Mouse (Mus musculus) intestine, embryonic 14.5 days (tissue): ENCODE measurements around the gene Ndufb4. TPM values are rescaled to one million over a fixed set of nuclear protein-coding genes. Genes with fewer than 3 reads are reported as not detected.

Source experiments
- ATAC-seq: fragments of 200-750 bp; cut with Nextera tagmentation; replicated peaks from 2 replicates; pipeline ENCODE4 v1.8.0; 2017; ENCODE audit warnings: low read depth, moderate number of reproducible peaks, moderate TSS enrichment, moderate library complexity; ENCODE audit not compliant: low FRiP score, low TSS enrichment
- DNase-seq: peaks from one replicate; pipeline ENCODE4 v3.0.0-alpha.2; 2018; ENCODE audit warnings: low spot score
- H3K27ac ChIP-seq: fragments of 300-500 bp; sonication (generic); 2 replicates; pipeline ENCODE4 v1.5.1; 2014; ENCODE audit warnings: low read depth, mild to moderate bottlenecking, control low read depth
- H3K27me3 ChIP-seq: fragments of 300-500 bp; sonication (generic); replicated peaks from 2 replicates; pipeline ENCODE4 v1.6.1; 2014; ENCODE audit warnings: low read length, control low read depth; ENCODE audit not compliant: control insufficient read depth, insufficient read depth
- H3K36me3 ChIP-seq: fragments of 300-500 bp; sonication (generic); 2 replicates; pipeline ENCODE4 v1.6.1; 2014; ENCODE audit warnings: low read length, control low read depth; ENCODE audit not compliant: control insufficient read depth, insufficient read depth
- H3K4me1 ChIP-seq: fragments of 300-500 bp; sonication (generic); replicated peaks from 2 replicates; pipeline ENCODE4 v1.6.1; 2014; ENCODE audit warnings: low read length, control low read depth, mixed read lengths; ENCODE audit not compliant: control insufficient read depth, insufficient read depth
- H3K4me2 ChIP-seq: fragments of 300-500 bp; sonication (generic); 2 replicates; pipeline ENCODE4 v1.6.1; 2014; ENCODE audit warnings: low read length
- H3K4me3 ChIP-seq: fragments of 300-500 bp; sonication (generic); 2 replicates; pipeline ENCODE4 v1.5.1; 2014; ENCODE audit warnings: low read depth, low read length, control low read depth, mixed read lengths
- H3K9ac ChIP-seq: fragments of 300-500 bp; sonication (generic); 2 replicates; pipeline ENCODE4 v1.6.1; 2014; ENCODE audit warnings: mild to moderate bottlenecking, low read length
- H3K9me3 ChIP-seq: fragments of 300-500 bp; sonication (generic); 2 replicates; pipeline ENCODE4 v1.6.1; 2016; ENCODE audit warnings: low read length, control low read depth; ENCODE audit not compliant: control insufficient read depth
- WGBS: fragments of 180-500 bp; shearing (Covaris S2); extraction: QIAGEN DNeasy Blood & Tissue Kit; methylation state at CpG from one replicate; pipeline ENCODE4 v1.1.7; 2014; 5-methylcytosine and 5-hydroxymethylcytosine counted together
- polyA plus RNA-seq: library from polyadenylated mRNA; unstranded; fragments of >200 nt; fragmentation: Nextera tagmentation; extraction: Ambion mirVana; gene quantifications from 2 replicates; pipeline ENCODE4 v1.2.1, GENCODE M21; 2014

Gene Ndufb4
- polyA plus RNA-seq, 1 experiment from 2014 or later, result 67.1 TPM

DNA sequence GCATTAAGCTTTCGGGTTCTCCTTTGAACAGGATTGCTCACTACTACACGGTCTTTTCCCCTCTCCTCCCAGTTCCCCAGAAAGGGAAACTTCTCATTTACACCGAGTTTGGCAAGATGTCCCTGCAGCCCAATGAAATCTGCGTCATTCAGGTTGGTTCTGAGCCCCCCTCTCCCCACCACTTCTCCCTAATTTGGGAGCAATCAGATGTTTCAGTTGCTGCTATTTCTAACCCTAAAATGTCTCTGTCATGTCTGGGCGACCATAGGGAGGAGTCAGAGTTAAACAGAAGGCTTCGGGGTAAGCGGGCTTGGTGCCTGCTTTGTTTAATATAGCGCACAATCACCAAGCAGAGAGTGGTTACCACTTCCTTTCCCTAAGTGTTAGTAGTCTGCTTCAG, 38.1 kb downstream of the Ndufb4 start:
- Histone ChIP-seq H3K9ac (no peak overlapping the region), H3K4me2 (no peak overlapping the region), H3K27me3 (no peaks in the 10 kb centered on the region), H3K4me3 (no peak overlapping the region), H3K4me1 (0 out of 2 replicates have a peak, but pooled peaks cover 5% of the 10 kb centered on the region), H3K9me3 (no peaks in the 10 kb centered on the region), H3K36me3 (no peaks in the 10 kb centered on the region), H3K27ac (no peak overlapping the region)
- DNase-seq (no peak), ATAC-seq (no peak)
- WGBS, result 65% methylated on average over 8 of the region's 8 CpGs

DNA sequence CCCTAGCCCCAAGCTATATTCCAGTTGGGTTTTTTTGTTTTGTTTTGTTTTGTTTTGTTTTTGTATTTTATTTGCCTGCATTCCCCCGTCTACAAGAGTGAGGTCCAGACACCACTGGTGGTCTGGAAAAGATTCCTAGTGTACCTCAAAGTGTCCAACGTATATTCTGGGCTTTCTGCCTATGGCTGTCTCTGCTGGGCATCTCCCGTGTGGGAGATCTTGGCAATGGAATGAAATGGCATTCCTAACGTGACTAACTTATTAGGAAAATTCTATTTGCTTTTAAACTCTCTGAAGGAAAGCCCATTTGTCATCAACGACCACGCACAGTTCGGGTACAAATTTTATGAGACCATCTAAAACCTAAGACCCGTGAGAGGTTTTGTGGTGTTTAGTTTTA, 38.8 kb downstream of the Ndufb4 start:
- Histone ChIP-seq H3K4me3 (no peak overlapping the region), H3K9me3 (no peaks in the 10 kb centered on the region), H3K36me3 (no peaks in the 10 kb centered on the region), H3K27ac (no peak overlapping the region), H3K4me1 (0 out of 2 replicates have a peak, but pooled peaks cover 5% of the 10 kb centered on the region), H3K4me2 (no peak overlapping the region), H3K9ac (no peak overlapping the region), H3K27me3 (no peaks in the 10 kb centered on the region)
- ATAC-seq, result no peak
- DNase-seq, result no peak
- WGBS, result 56% methylated on average over 8 of the region's 8 CpGs

DNA sequence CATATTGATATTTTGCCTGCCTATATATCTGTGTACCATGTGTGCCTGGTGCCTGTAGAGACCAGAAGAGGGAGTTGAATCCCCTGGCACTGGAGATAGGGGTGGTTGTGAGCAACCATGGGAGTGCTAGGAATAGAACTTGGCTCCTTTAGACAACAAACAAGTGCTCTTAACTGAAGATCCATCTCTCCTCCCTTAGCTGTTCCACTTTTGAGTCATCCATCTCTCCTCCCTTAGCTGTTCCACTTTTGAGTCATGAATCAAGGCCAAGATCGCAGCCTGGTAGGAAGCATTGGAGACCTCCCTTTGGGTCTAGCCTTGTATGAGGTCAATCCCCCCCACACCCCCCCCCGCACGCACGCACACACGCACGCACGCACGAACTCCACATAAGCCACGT, 39.7 kb downstream of the Ndufb4 start:
- no peak overlapping the region for H3K9ac ChIP-seq
- 95% methylated on average over 9 of the region's 9 CpGs for WGBS
- no peak overlapping the region for H3K4me2 ChIP-seq
- H3K9me3 ChIP-seq, result no peaks in the 10 kb centered on the region
- no peak overlapping the region for H3K27ac ChIP-seq
- no peak overlapping the region for H3K4me3 ChIP-seq
- no peak for ATAC-seq
- no peaks in the 10 kb centered on the region for H3K27me3 ChIP-seq
- no peaks in the 10 kb centered on the region for H3K36me3 ChIP-seq
- 0 out of 2 replicates have a peak, but pooled peaks cover 5% of the 10 kb centered on the region for H3K4me1 ChIP-seq
- no peak for DNase-seq

- WGBS, result 85% methylated on average over 5 of the region's 5 CpGs
- ATAC-seq (no peak), DNase-seq (no peak)
Measured at GRCm38 (mm10) chr16:37612013-37612412, 42.2 kb downstream of the Ndufb4 start.

GRCm38 (mm10) chr16:37611072-37611471, 43.2 kb downstream of the Ndufb4 start:
- Histone ChIP-seq H3K4me1 (no peaks in the 10 kb centered on the region), H3K9ac (no peak overlapping the region), H3K4me2 (no peak overlapping the region), H3K9me3 (no peaks in the 10 kb centered on the region), H3K36me3 (no peaks in the 10 kb centered on the region), H3K27me3 (no peaks in the 10 kb centered on the region), H3K4me3 (no peak overlapping the region), H3K27ac (no peak overlapping the region)
- 78% methylated on average over 7 of the region's 7 CpGs for WGBS
- DNase-seq (no peak), ATAC-seq (no peak)

More at GRCm38 (mm10) chr16:37612013-37612412, 42.2 kb downstream of the Ndufb4 start:
- Histone ChIP-seq H3K4me3 (no peak overlapping the region), H3K9me3 (no peaks in the 10 kb centered on the region), H3K4me2 (no peak overlapping the region), H3K27me3 (no peaks in the 10 kb centered on the region), H3K4me1 (no peaks in the 10 kb centered on the region), H3K9ac (no peak overlapping the region), H3K36me3 (no peaks in the 10 kb centered on the region), H3K27ac (no peak overlapping the region)

DNA sequence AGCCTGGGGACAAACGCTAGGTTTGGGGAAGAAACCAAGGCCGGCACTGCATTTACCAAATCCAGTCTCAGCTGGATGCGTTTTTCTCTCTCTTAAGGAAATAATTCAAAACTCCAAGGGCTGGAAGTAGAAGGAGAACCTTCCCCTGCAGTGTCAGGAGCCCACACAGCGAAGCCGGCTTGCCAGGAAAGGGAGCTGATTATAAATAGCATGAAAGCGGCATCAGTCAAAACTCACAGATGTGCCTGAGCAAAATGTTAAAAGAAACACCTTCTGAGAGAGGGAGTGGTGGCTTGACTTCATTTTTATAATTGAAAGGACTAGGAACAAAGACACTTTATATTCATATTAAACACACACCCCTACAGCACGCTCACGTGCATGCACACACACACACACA, 43.9 kb downstream of the Ndufb4 start:
- H3K36me3 ChIP-seq, result no peaks in the 10 kb centered on the region
- H3K4me1 ChIP-seq, result no peaks in the 10 kb centered on the region
- no peak overlapping the region for H3K4me3 ChIP-seq
- H3K4me2 ChIP-seq, result no peak overlapping the region
- no peak overlapping the region for H3K9ac ChIP-seq
- WGBS, result 77% methylated on average over 8 of the region's 8 CpGs
- no peak for DNase-seq
- H3K27me3 ChIP-seq, result no peaks in the 10 kb centered on the region
- no peak overlapping the region for H3K27ac ChIP-seq
- no peaks in the 10 kb centered on the region for H3K9me3 ChIP-seq
- ATAC-seq, result no peak

DNA sequence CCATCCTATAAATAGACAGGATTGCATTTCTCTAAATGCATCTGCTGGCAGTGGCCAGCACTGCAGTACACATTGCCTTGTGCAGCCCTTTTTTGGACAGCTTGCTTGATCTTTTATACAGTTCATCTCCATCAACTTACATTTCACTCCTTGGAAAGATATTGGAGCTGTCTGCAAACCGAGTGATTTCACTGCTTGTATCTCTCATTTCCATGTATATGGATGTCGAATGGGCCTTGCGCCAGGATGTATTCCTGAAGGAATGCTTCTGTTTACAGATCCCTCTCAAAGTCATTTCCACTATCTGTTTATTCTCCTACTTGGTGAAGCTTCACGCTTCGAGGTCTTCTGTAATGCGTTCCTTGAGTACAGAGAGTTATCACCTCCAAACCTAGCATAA, 50.0 kb downstream of the Ndufb4 start:
- H3K27ac ChIP-seq, result no peak overlapping the region
- H3K36me3 ChIP-seq, result no peaks in the 10 kb centered on the region
- H3K4me2 ChIP-seq, result no peak overlapping the region
- H3K9ac ChIP-seq, result no peak overlapping the region
- ATAC-seq (no peak), DNase-seq (no peak)
- WGBS, result 55% methylated on average over 6 of the region's 6 CpGs
- no peaks in the 10 kb centered on the region for H3K4me1 ChIP-seq
- H3K9me3 ChIP-seq, result no peaks in the 10 kb centered on the region
- no peaks in the 10 kb centered on the region for H3K27me3 ChIP-seq
- no peak overlapping the region for H3K4me3 ChIP-seq

DNA sequence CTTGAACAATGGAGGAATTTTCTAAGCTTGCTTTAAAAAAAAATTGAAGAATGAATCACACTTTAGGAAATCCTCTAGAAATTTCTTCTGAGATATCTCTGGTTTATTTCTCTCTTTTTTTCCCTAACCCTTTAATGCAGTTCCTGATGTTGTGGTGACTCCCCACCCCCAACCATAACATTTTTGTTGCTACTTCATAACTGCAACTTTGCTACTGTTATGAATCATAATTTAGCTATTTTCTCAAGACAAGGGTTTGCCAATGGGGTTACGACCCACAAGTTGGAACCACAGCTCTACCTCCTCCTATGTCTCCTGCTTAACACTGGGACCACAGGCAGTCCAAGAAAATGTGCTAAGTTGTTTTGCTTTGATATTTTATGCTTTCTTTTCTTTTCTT, 50.8 kb downstream of the Ndufb4 start:
- 98% methylated on average over 1 of the region's 1 CpGs for WGBS
- H3K27ac ChIP-seq, result no peak overlapping the region
- ATAC-seq (no peak), DNase-seq (no peak)
- no peaks in the 10 kb centered on the region for H3K27me3 ChIP-seq
- no peak overlapping the region for H3K9ac ChIP-seq
- no peaks in the 10 kb centered on the region for H3K4me1 ChIP-seq
- no peak overlapping the region for H3K4me3 ChIP-seq
- H3K36me3 ChIP-seq, result no peaks in the 10 kb centered on the region
- H3K4me2 ChIP-seq, result no peak overlapping the region
- H3K9me3 ChIP-seq, result no peaks in the 10 kb centered on the region

GRCm38 (mm10) chr16:37599326-37599725, 54.9 kb downstream of the Ndufb4 start:
- ATAC-seq, result no peak
- DNase-seq, result peak; percentile 27
- H3K27ac ChIP-seq, result no peak overlapping the region
- no peaks in the 10 kb centered on the region for H3K27me3 ChIP-seq
- H3K9me3 ChIP-seq, result no peaks in the 10 kb centered on the region
- WGBS, result 79% methylated on average over 3 of the region's 3 CpGs
- H3K4me3 ChIP-seq, result no peak overlapping the region
- no peak overlapping the region for H3K9ac ChIP-seq
- no peaks in the 10 kb centered on the region for H3K4me1 ChIP-seq
- H3K36me3 ChIP-seq, result no peaks in the 10 kb centered on the region
- no peak overlapping the region for H3K4me2 ChIP-seq
